Mouse (Mus musculus): ENCODE measurements at regions not wholly inside any gene's neighbourhood (a gene's known extent, or its start where the extent isn't known, plus 50 kb on each side); places are given as distances from the start of the nearest gene placed in this dataset.

- no peak overlapping the region for H3K4me3 ChIP-seq (ENCODE audit: low read depth, low read length)
- ATAC-seq (ENCODE audit: low FRiP score, low TSS enrichment): no peak
- H3K9ac ChIP-seq (ENCODE audit: low read length): no peak overlapping the region
- H3K27ac ChIP-seq (replicated peaks): 0 out of 2 replicates have a peak overlapping the region, but pooled peaks have one; percentile 30
- H3K4me2 ChIP-seq (replicated peaks; ENCODE audit: low read depth): no peak overlapping the region
- H3K36me3 ChIP-seq (ENCODE audit: control insufficient read depth, insufficient read depth, low read length): no peaks in the 10 kb centered on the region
- H3K9me3 ChIP-seq (ENCODE audit: control insufficient read depth, low read length): no peaks in the 10 kb centered on the region
- no peak for DNase-seq (ENCODE audit: low spot score)
- 73% methylated on average over 4 of the region's 4 CpGs for WGBS
- H3K27me3 ChIP-seq (ENCODE audit: control insufficient read depth, insufficient read depth, low read length): no peaks in the 10 kb centered on the region
- peaks cover 9% of the 10 kb centered on the region; the same call in 1 of the 2 replicates for H3K4me1 ChIP-seq (replicated peaks; ENCODE audit: control insufficient read depth, insufficient read depth)
- TF ChIP-seq CTCF (IDR thresholded peaks at IDR 0.05; ENCODE audit: low read depth) (no peak), EP300 (optimal IDR thresholded peaks at IDR 0.05) (no peak)
Observed at GRCm38 (mm10) chr13:52153030-52153429, 306.6 kb downstream of the Gadd45g start.

GRCm38 (mm10) chr13:52153576-52153975 is 307.1 kb downstream of the Gadd45g start:
- no peak overlapping the region for H3K27ac ChIP-seq (replicated peaks)
- DNase-seq (ENCODE audit: low spot score): no peak

GRCm38 (mm10) chr13:52154111-52154843 is 307.8 kb downstream of the Gadd45g start:
- H3K4me1 ChIP-seq (replicated peaks; ENCODE audit: control insufficient read depth, insufficient read depth): peaks cover 9% of the 10 kb centered on the region; the same call in 1 of the 2 replicates
- no peaks in the 10 kb centered on the region for H3K27me3 ChIP-seq (ENCODE audit: control insufficient read depth, insufficient read depth, low read length)
- TF ChIP-seq EP300 (optimal IDR thresholded peaks at IDR 0.05) (no peak), CTCF (IDR thresholded peaks at IDR 0.05; ENCODE audit: low read depth) (no peak)
- no peak for ATAC-seq (ENCODE audit: low FRiP score, low TSS enrichment)
- H3K9ac ChIP-seq (ENCODE audit: low read length): no peak overlapping the region
- no peak overlapping the region for H3K4me2 ChIP-seq (replicated peaks; ENCODE audit: low read depth)
- no peak overlapping the region for H3K4me3 ChIP-seq (ENCODE audit: low read depth, low read length)
- DNase-seq (ENCODE audit: low spot score): no peak
- H3K27ac ChIP-seq (replicated peaks): no peak overlapping the region
- WGBS: 63% methylated on average over 5 of the region's 5 CpGs
- no peaks in the 10 kb centered on the region for H3K9me3 ChIP-seq (ENCODE audit: control insufficient read depth, low read length)
- no peaks in the 10 kb centered on the region for H3K36me3 ChIP-seq (ENCODE audit: control insufficient read depth, insufficient read depth, low read length)

More at GRCm38 (mm10) chr13:52153576-52153975, 307.1 kb downstream of the Gadd45g start:
- WGBS: 56% methylated on average over 4 of the region's 4 CpGs
- Histone ChIP-seq H3K4me2 (replicated peaks; ENCODE audit: low read depth) (no peak overlapping the region), H3K9ac (ENCODE audit: low read length) (no peak overlapping the region), H3K4me3 (ENCODE audit: low read depth, low read length) (no peak overlapping the region), H3K36me3 (ENCODE audit: control insufficient read depth, insufficient read depth, low read length) (no peaks in the 10 kb centered on the region), H3K27me3 (ENCODE audit: control insufficient read depth, insufficient read depth, low read length) (no peaks in the 10 kb centered on the region), H3K9me3 (ENCODE audit: control insufficient read depth, low read length) (no peaks in the 10 kb centered on the region), H3K4me1 (replicated peaks; ENCODE audit: control insufficient read depth, insufficient read depth) (peaks cover 9% of the 10 kb centered on the region; the same call in 1 of the 2 replicates)
- no peak for ATAC-seq (ENCODE audit: low FRiP score, low TSS enrichment)
- TF ChIP-seq CTCF (IDR thresholded peaks at IDR 0.05; ENCODE audit: low read depth) (0 out of 2 replicates have a peak, but pooled peaks have one; percentile 17), EP300 (optimal IDR thresholded peaks at IDR 0.05) (no peak)

GRCm38 (mm10) chr13:52154844-52155587 is 308.5 kb downstream of the Gadd45g start:
- Histone ChIP-seq H3K27me3 (ENCODE audit: control insufficient read depth, insufficient read depth, low read length) (no peaks in the 10 kb centered on the region), H3K36me3 (ENCODE audit: control insufficient read depth, insufficient read depth, low read length) (no peaks in the 10 kb centered on the region), H3K4me3 (ENCODE audit: low read depth, low read length) (no peak overlapping the region), H3K4me1 (replicated peaks; ENCODE audit: control insufficient read depth, insufficient read depth) (peaks cover 9% of the 10 kb centered on the region; the same call in 1 of the 2 replicates), H3K4me2 (replicated peaks; ENCODE audit: low read depth) (peak overlapping the region; percentile 20; the same call in 1 of the 2 replicates), H3K9ac (ENCODE audit: low read length) (no peak overlapping the region), H3K27ac (replicated peaks) (peak overlapping the region; percentile 67), H3K9me3 (ENCODE audit: control insufficient read depth, low read length) (no peaks in the 10 kb centered on the region)
- 17% methylated on average over 14 of the region's 14 CpGs for WGBS
- peak; percentile 53 for TF ChIP-seq CTCF (IDR thresholded peaks at IDR 0.05; ENCODE audit: low read depth)
- no peak for TF ChIP-seq EP300 (optimal IDR thresholded peaks at IDR 0.05)
- ATAC-seq (ENCODE audit: low FRiP score, low TSS enrichment) (peak; percentile 67; the same call in 1 of the 2 replicates), DNase-seq (ENCODE audit: low spot score) (peak; percentile 25)

- no peaks in the 10 kb centered on the region for H3K27me3 ChIP-seq (ENCODE audit: control insufficient read depth, insufficient read depth, low read length)
- H3K36me3 ChIP-seq (ENCODE audit: control insufficient read depth, insufficient read depth, low read length): no peaks in the 10 kb centered on the region
- H3K4me1 ChIP-seq (replicated peaks; ENCODE audit: control insufficient read depth, insufficient read depth): peaks cover 9% of the 10 kb centered on the region; the same call in 1 of the 2 replicates
- ATAC-seq (ENCODE audit: low FRiP score, low TSS enrichment) (no peak), DNase-seq (ENCODE audit: low spot score) (no peak)
- H3K27ac ChIP-seq (replicated peaks): peak overlapping the region; percentile 67
- H3K9me3 ChIP-seq (ENCODE audit: control insufficient read depth, low read length): no peaks in the 10 kb centered on the region
- no peak overlapping the region for H3K4me3 ChIP-seq (ENCODE audit: low read depth, low read length)
- 29% methylated on average over 8 of the region's 8 CpGs for WGBS
- H3K9ac ChIP-seq (ENCODE audit: low read length): no peak overlapping the region
- H3K4me2 ChIP-seq (replicated peaks; ENCODE audit: low read depth): peak overlapping the region; percentile 20; the same call in 1 of the 2 replicates
- TF ChIP-seq CTCF (IDR thresholded peaks at IDR 0.05; ENCODE audit: low read depth) (no peak), EP300 (optimal IDR thresholded peaks at IDR 0.05) (no peak)
Observed at GRCm38 (mm10) chr13:52155588-52156086, 309.2 kb downstream of the Gadd45g start.
